In the genomic region with DNA sequence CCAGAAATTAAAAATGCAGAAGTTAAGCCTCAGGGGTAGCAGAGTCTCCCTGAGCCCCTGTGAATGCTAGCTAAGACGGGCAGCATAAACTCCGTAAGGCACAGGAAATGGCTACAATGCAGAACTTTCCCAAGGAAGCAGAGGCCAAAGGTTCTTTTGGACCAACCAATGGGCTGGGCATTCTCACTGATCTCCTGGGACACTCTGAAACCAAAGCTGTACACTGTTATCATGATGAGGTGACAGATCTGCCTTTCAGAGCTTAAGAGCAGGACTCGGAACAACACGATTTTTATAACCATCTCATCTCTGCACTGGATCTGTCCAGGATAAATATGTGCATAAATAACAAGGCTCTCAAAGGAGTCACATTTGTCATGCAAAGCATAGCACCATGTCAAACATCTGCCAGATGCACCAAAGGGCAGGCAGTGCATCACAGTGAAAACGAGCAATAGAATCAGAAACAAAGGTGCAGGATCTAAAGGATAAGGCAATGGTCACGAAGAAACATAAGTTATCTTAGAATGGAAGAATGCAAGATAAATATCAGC, we compare ENCODE assay signal across 22 mouse cellular contexts. TPM values are rescaled to one million over a fixed set of nuclear protein-coding genes. Genes with fewer than 3 reads are reported as not detected.
A peak's percentile ranks its signal among the peaks of the same experiment; 100 is the strongest.
DNase-seq lines count a peak whose midpoint lies in the region; ATAC-seq and TF ChIP-seq lines count a peak whose summit lies in the region.
"Had no signal": no experiment of that assay in that cellular context is flagged by ENCODE, and none has a peak within 500 bp of the region (broad histone marks: within the 10 kb centered on the region; RNA-seq: fewer than 3 reads in every experiment).

No protein-coding gene starts in this region.

- TF ChIP-seq EP300 in liver, postnatal 0 days (IDR thresholded peaks at IDR 0.05; ENCODE audit: low read depth) = no peak

- H3K4me2 ChIP-seq in limb, embryonic 12.5 days = 0 out of 2 replicates have a peak overlapping the region, but pooled peaks have one; percentile 6
- H3K4me2 ChIP-seq in embryonic facial prominence, embryonic 13.5 days = no peak overlapping the region
- 0 out of 2 replicates have a peak overlapping the region, but pooled peaks have one; percentile 12 for H3K4me2 ChIP-seq in midbrain, embryonic 13.5 days (replicated peaks)
- no peak overlapping the region for H3K4me2 ChIP-seq in liver, postnatal 0 days (ENCODE audit: low read depth, low read length)
- H3K4me2 ChIP-seq: embryonic facial prominence, embryonic 15.5 days; forebrain, embryonic 13.5 days had no signal

- no peak overlapping the region for H3K27ac ChIP-seq in limb, embryonic 12.5 days
- H3K27ac ChIP-seq in limb, embryonic 10.5 days = no peak overlapping the region
- H3K27ac ChIP-seq in embryonic facial prominence, embryonic 13.5 days = 0 out of 2 replicates have a peak overlapping the region, but pooled peaks have one; percentile 24
- peak overlapping the region; percentile 45; the same call in 1 of the 2 replicates for H3K27ac ChIP-seq in midbrain, embryonic 13.5 days
- no peak overlapping the region for H3K27ac ChIP-seq in liver, postnatal 0 days (ENCODE audit: low read depth)
- H3K27ac ChIP-seq: embryonic facial prominence, embryonic 15.5 days; forebrain, embryonic 13.5 days; gastrocnemius, adult 2 months; heart, adult 2 months; macrophage had no signal

- H3K36me3 ChIP-seq in limb, embryonic 12.5 days = no peaks in the 10 kb centered on the region
- no peaks in the 10 kb centered on the region for H3K36me3 ChIP-seq in limb, embryonic 10.5 days
- no peaks in the 10 kb centered on the region for H3K36me3 ChIP-seq in embryonic facial prominence, embryonic 13.5 days
- no peaks in the 10 kb centered on the region for H3K36me3 ChIP-seq in midbrain, embryonic 13.5 days
- H3K36me3 ChIP-seq in liver, postnatal 0 days (replicated peaks; ENCODE audit: insufficient read depth, low read length) = no peaks in the 10 kb centered on the region
- H3K36me3 ChIP-seq: embryonic facial prominence, embryonic 15.5 days had no signal

- no peak for DNase-seq in limb, embryonic 10.5 days (ENCODE audit: low spot score)
- peak; percentile 48 for DNase-seq in embryo, embryonic 11 days
- DNase-seq in layer of hippocampus, adult 18-20 months (ENCODE audit: low spot score in 2 of 2) = no peak
- no peak for DNase-seq in urinary bladder, postnatal 4 days (ENCODE audit: low spot score in 2 of 2)
- no peak for DNase-seq in liver, postnatal 0 days
- DNase-seq: adrenal gland, postnatal 14 days; cerebellum, adult 9-10 months; gastrocnemius, adult 2 months; heart, adult 2 months; heart, postnatal 36 days; kidney, postnatal 10 days; layer of hippocampus, adult 9-11 months; liver; right cerebral cortex, adult 18-20 months; thymus, postnatal 14 days had no signal

- 39% methylated on average over 6 of the region's 6 CpGs for WGBS in limb, embryonic 12.5 days
- 41% methylated on average over 6 of the region's 6 CpGs for WGBS in limb, embryonic 10.5 days
- WGBS in embryonic facial prominence, embryonic 13.5 days = 31% methylated on average over 6 of the region's 6 CpGs
- WGBS in midbrain, embryonic 13.5 days = 24% methylated on average over 6 of the region's 6 CpGs
- 53% methylated on average over 6 of the region's 6 CpGs for WGBS in liver, postnatal 0 days (ENCODE audit: insufficient replicate concordance)

- no peak for TF ChIP-seq CTCF in liver, postnatal 0 days (IDR thresholded peaks at IDR 0.05; ENCODE audit: low read depth)

- H3K4me3 ChIP-seq in limb, embryonic 12.5 days (replicated peaks) = no peak overlapping the region
- H3K4me3 ChIP-seq in limb, embryonic 10.5 days = no peak overlapping the region
- H3K4me3 ChIP-seq in embryonic facial prominence, embryonic 13.5 days = no peak overlapping the region
- H3K4me3 ChIP-seq in midbrain, embryonic 13.5 days (replicated peaks) = no peak overlapping the region
- no peak overlapping the region for H3K4me3 ChIP-seq in liver, postnatal 0 days (ENCODE audit: low read depth, low read length)
- H3K4me3 ChIP-seq: embryonic facial prominence, embryonic 15.5 days; forebrain, embryonic 13.5 days; gastrocnemius, adult 2 months; heart, adult 2 months had no signal

- ATAC-seq in limb, embryonic 12.5 days (ENCODE audit: insufficient number of reproducible peaks, insufficient read depth, low FRiP score, low TSS enrichment, low read depth) = no peak
- ATAC-seq in embryonic facial prominence, embryonic 13.5 days (ENCODE audit: insufficient number of reproducible peaks, insufficient read depth, low FRiP score, low TSS enrichment, low read depth) = no peak
- ATAC-seq in midbrain, embryonic 13.5 days = peak; percentile 55; the same call in 1 of the 2 replicates
- no peak for ATAC-seq in liver, postnatal 0 days
- ATAC-seq: forebrain, embryonic 13.5 days; intestine, postnatal 0 days had no signal

- H3K9ac ChIP-seq in limb, embryonic 12.5 days (replicated peaks) = no peak overlapping the region
- H3K9ac ChIP-seq in embryonic facial prominence, embryonic 13.5 days = no peak overlapping the region
- no peak overlapping the region for H3K9ac ChIP-seq in midbrain, embryonic 13.5 days (replicated peaks)
- no peak overlapping the region for H3K9ac ChIP-seq in liver, postnatal 0 days (replicated peaks)
- H3K9ac ChIP-seq: embryonic facial prominence, embryonic 15.5 days; forebrain, embryonic 13.5 days had no signal

- H3K4me1 ChIP-seq in limb, embryonic 12.5 days (replicated peaks) = peaks cover 21% of the 10 kb centered on the region
- peaks cover 46% of the 10 kb centered on the region for H3K4me1 ChIP-seq in limb, embryonic 10.5 days
- peaks cover 31% of the 10 kb centered on the region for H3K4me1 ChIP-seq in embryonic facial prominence, embryonic 13.5 days
- peaks cover 9% of the 10 kb centered on the region for H3K4me1 ChIP-seq in midbrain, embryonic 13.5 days (replicated peaks)
- H3K4me1 ChIP-seq in liver, postnatal 0 days (ENCODE audit: insufficient read depth) = no peaks in the 10 kb centered on the region
- H3K4me1 ChIP-seq: forebrain, embryonic 13.5 days had no signal

- no peaks in the 10 kb centered on the region for H3K27me3 ChIP-seq in limb, embryonic 12.5 days
- no peaks in the 10 kb centered on the region for H3K27me3 ChIP-seq in limb, embryonic 10.5 days (ENCODE audit: low read depth, poor library complexity, severe bottlenecking)
- H3K27me3 ChIP-seq in embryonic facial prominence, embryonic 13.5 days = no peaks in the 10 kb centered on the region
- H3K27me3 ChIP-seq in midbrain, embryonic 13.5 days = no peaks in the 10 kb centered on the region
- H3K27me3 ChIP-seq in liver, postnatal 0 days (ENCODE audit: insufficient read depth, low read length) = no peaks in the 10 kb centered on the region
- H3K27me3 ChIP-seq: embryonic facial prominence, embryonic 15.5 days; forebrain, embryonic 13.5 days had no signal

- no peaks in the 10 kb centered on the region for H3K9me3 ChIP-seq in limb, embryonic 12.5 days
- no peaks in the 10 kb centered on the region for H3K9me3 ChIP-seq in limb, embryonic 10.5 days (replicated peaks)
- no peaks in the 10 kb centered on the region; the same call in 1 of the 2 replicates for H3K9me3 ChIP-seq in embryonic facial prominence, embryonic 13.5 days
- no peaks in the 10 kb centered on the region for H3K9me3 ChIP-seq in midbrain, embryonic 13.5 days
- H3K9me3 ChIP-seq in liver, postnatal 0 days (ENCODE audit: low read length) = no peaks in the 10 kb centered on the region
- H3K9me3 ChIP-seq: embryonic facial prominence, embryonic 15.5 days; forebrain, embryonic 13.5 days had no signal

RNA-seq across cellular contexts. Expression of a gene that starts 57.0 kb away (rescaled TPM):
- 24.9 and 39.1 TPM in 2 replicates for polyA plus RNA-seq in limb, embryonic 12.5 days (2016; fragmentation: Nextera tagmentation; extraction: Ambion mirVana)
- 6.7 and 7.7 TPM in 2 replicates for polyA plus RNA-seq in limb, embryonic 10.5 days (2016; fragmentation: Nextera tagmentation; extraction: Ambion mirVana)
- polyA plus RNA-seq in embryonic facial prominence, embryonic 13.5 days (2015; fragmentation: Nextera tagmentation; extraction: Ambion mirVana) = 312 and 442 TPM in 2 replicates
- 4.7 and 7.3 TPM in 2 replicates for polyA plus RNA-seq in midbrain, embryonic 13.5 days (2015; fragmentation: Nextera tagmentation; extraction: Ambion mirVana)
- total RNA-seq in layer of hippocampus, adult 18-20 months (2021) = 1 to 10 TPM in 1 of 2 experiments, under 1 TPM in 1; 0.87 to 1.4 TPM
- 23.7 and 24.8 TPM in 2 replicates for polyA plus RNA-seq in liver, postnatal 0 days (2015; fragmentation: Nextera tagmentation; extraction: Ambion mirVana)

Comparison
In these comparisons a context has a peak if more than half of its experiments do, and no peak if none do; other contexts are left out.
1. H3K27ac ChIP-seq: peak in embryonic facial prominence, embryonic 13.5 days (single experiment) and midbrain, embryonic 13.5 days (single experiment); none in limb, embryonic 12.5 days (single experiment), limb, embryonic 10.5 days (single experiment) and liver, postnatal 0 days (single experiment).
2. H3K4me2 ChIP-seq: peak in limb, embryonic 12.5 days (single experiment) and midbrain, embryonic 13.5 days (single experiment); none in embryonic facial prominence, embryonic 13.5 days (single experiment) and liver, postnatal 0 days (single experiment).